Mouse (Mus musculus): ENCODE results near the gene Frem2. TPM values are rescaled to one million over a fixed set of nuclear protein-coding genes. Genes with fewer than 3 reads are reported as not detected.

Frem2 gene
- polyA plus RNA-seq (2012; ENCODE audit: low replicate concordance) = 0.01 TPM in 1 of 2 replicates, not detected in the other

GRCm38 (mm10) chr3:53656878-53657561 is at the start of gene Frem2:
TSS of gene Frem2 (minus strand) at chr3:53657355.

GRCm38 (mm10) chr3:53488353-53488752 is 168.8 kb downstream of the Frem2 start, which contains the start of gene Stoml3:
TSS of gene Stoml3 (plus strand) at chr3:53488653.

Other genes starting within 250 kb of the Frem2 start
- 3.3 and 4.2 TPM in 2 replicates for gene Nhlrc3, start 194.0 kb downstream of the Frem2 start, polyA plus RNA-seq (2012; ENCODE audit: low replicate concordance)
- gene Proser1, start 193.7 kb downstream of the Frem2 start, polyA plus RNA-seq (2012; ENCODE audit: low replicate concordance) = 44.7 and 46.3 TPM in 2 replicates
- 0.07 TPM in 1 of 2 replicates, not detected in the other for gene Stoml3, start 168.7 kb downstream of the Frem2 start, polyA plus RNA-seq (2012; ENCODE audit: low replicate concordance)
- gene Gm10985, start 187.7 kb upstream of the Frem2 start, polyA plus RNA-seq (2012; ENCODE audit: low replicate concordance) = not detected in 2 replicates
- gene Ufm1, start 206.5 kb upstream of the Frem2 start, polyA plus RNA-seq (2012; ENCODE audit: low replicate concordance) = 3.0 and 4.9 TPM in 2 replicates

Data from hematopoietic multipotent progenitor cell, adult 10-12 weeks (in vitro differentiated cells).